Mouse (Mus musculus) heart, adult 18-20 months (tissue): ENCODE measurements around the gene Ccnd3. TPM values are rescaled to one million over a fixed set of nuclear protein-coding genes. Genes with fewer than 3 reads are reported as not detected.
A peak's percentile ranks its signal among the peaks of the same experiment; 100 is the strongest.

Experiments used
- DNase-seq, 2 experiments: peaks; one replicate each; pipeline ENCODE4 v3.0.0; 2021 to 2022; ENCODE audit warnings: mixed read lengths in 1 of 2
- long read RNA-seq, 2 experiments: library from polyadenylated mRNA; stranded (forward); transcript quantifications; one replicate each; pipeline ENCODE4 v2.0.0; 2021
- total RNA-seq, 2 experiments: library from RNA; stranded (reverse); gene quantifications; 2 replicates each; pipeline ENCODE4 v1.2.3; 2021

Ccnd3 gene
- 10 to 100 TPM; 83.3 to 87.1 TPM for total RNA-seq
- long read RNA-seq, experiment 1, transcript Ccnd3-205 (5 exons, 1,977 nt) = major isoform, 72 of 96 reads
- long read RNA-seq, experiment 1, partial matches to known transcripts = 13 of 96 reads
- long read RNA-seq, experiment 1, other reads (novel, unspliced or antisense) = 9 of 96 reads
- long read RNA-seq, experiment 2, transcript Ccnd3-205 (5 exons, 1,977 nt) = major isoform, 39 of 49 reads
- long read RNA-seq, experiment 2, partial matches to known transcripts = 0 of 49 reads
- long read RNA-seq, experiment 2, other reads (novel, unspliced or antisense) = 6 of 49 reads

DNA sequence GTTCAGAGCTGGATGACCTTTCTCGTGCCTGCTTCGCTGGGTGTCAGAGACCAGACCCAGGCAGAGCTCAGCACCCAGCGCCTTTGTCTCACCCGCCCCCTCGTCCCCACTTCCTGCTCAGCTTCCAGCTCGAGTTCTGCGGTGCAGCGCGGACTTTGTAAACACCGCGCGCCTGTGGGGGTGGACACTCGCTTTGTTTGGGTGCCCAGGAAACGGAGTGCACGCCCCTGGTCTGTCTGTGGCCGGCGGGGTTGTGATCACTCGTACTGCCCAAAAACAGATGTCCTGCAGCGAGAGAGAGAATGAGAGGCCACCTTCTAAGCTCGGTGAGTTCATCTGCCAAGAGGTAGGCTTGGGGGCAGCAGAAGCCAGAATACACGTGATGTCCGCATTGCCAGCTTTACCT, at the start of gene Ccnd3:
TSS of gene Ccnd3 (plus strand) at position 111 of the 406 bp plus-strand sequence.
- peak; percentile 89 to 93 for DNase-seq

DNA sequence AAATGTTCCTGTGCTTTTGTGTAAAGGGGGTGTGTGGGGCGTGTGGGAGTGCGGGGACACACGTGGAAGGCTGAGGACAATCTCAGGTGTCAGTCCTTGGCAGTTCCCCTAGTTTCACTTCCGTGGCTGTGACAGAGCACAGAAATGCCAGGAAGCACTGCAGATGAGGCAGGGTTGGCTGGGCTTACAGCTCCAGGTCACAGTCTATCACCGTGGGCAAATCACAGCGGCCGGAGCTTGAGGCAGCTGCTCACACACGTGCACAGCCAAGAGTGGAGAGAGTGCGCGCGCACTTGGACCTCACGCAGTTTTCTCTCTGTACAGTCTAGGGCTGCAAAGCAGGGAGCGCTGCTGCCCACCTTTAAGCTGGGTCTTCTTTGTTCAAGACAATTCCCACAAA, 46.5 kb upstream of the Ccnd3 start:
- DNase-seq = no peak

DNA sequence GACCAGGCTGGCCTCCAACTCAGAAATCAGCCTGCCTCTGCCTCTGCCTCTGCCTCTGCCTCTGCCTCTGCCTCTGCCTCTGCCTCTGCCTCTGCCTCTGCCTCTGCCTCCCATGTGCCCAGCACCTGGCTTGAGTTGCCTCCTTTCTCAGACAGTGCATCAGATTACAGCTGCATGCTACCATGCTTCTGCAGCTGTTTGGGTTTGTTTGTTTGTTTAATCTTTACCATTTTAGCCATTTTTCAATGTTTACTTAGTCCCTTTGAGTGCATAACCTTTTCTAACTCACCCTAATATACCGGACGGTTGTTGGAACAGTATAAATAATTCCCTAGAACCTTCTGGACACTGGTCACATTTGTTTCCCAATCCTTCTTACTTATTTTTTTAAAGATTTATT, 45.9 kb upstream of the Ccnd3 start:
- no peak for DNase-seq

DNA sequence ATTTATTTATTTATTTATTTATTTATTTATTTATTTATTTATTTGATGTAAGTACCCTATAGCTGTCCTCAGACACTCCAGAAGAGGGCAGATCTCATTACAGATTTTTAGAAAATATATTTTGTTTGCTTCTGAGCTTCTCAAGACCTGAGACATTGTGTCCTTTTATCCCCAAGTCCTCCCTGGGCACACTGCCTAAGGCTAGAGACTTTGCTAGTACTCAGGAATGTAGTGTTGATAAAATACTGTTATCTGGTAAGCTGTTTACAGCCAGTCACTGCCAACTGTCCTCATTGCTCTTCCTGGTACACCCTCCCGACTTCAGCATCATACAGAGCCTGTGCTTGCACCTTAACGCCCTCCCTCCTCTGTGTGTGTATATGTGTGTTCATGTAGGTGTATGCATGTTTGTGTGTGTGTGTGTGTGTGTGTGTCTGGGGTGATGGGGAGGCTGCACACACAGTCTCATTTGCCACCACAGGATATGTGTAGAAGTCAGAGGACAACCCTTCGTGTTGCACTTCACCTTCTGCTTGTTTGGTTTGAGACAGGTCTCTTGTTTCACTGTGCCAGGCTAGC, 45.4 kb upstream of the Ccnd3 start:
- no peak for DNase-seq

DNA sequence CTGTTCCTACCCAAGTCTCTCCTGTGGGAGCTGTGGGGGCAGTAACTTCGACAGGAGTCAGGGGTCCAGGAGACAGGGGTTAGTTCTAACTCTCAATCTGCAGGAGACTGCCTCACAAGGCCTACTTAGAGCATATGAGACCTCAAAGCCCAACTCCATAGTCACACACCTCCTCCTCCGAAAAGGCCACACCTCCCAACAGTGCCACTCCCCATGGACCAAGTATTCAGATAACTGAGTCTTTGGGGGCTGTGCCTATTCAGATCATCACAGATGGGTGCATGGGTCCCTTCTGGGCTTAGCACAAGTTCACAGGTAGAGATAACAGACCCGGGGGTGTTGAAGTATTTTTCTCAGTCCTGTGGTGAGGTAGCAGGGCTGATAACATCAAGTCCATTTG, 43.2 kb upstream of the Ccnd3 start:
- no peak for DNase-seq

DNA sequence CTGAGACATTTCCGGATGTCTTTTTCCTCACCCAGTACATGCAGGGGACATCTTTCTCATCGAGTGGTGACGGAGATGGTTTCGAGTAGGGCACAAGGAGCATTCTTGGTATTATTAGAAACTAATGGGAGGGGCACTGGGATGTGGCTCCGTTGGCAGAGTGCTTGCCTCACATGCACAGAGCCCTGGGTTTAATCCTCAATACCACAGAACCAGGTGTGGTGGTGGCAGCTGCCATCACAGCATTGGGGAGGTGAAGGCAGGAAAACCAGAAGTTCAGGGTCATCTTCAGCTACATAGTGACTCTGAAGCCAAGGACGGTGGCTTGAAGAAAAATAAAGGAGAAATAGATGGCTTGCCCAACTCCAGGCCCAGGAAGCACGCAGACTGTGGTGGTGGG, 42.6 kb upstream of the Ccnd3 start:
- no peak for DNase-seq

DNA sequence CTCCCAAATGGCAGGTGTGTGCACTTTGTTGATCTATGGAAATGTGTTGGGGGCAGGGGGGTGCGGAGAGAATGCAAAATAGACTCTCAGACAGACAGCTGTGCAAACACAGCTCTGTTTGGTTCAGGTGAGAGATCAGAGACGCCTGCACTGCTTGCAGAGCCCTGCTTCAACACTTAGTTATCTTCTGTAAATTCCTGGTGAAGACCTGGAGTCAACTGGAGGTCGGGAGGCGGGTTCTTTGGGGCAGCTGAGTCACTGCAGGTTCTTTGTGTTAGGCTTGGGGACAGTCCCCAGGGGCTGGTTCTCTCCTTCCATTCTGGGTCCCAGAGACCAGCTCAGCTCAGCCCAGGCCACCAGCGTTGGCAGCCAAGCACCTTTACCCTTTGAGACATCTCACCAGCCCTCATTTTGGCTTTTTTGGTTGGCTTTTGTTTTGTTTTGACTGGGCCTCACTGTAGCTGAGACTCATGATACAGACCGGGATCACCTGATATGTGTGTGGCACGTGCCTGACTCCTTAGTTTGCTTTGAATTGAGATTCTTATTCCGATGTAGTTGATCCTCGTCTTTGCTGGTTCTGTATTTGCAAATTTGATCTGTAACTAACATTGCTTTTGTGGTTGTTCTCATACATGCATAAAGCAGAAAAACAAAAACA, 42.0 kb upstream of the Ccnd3 start:
- no peak for DNase-seq

DNA sequence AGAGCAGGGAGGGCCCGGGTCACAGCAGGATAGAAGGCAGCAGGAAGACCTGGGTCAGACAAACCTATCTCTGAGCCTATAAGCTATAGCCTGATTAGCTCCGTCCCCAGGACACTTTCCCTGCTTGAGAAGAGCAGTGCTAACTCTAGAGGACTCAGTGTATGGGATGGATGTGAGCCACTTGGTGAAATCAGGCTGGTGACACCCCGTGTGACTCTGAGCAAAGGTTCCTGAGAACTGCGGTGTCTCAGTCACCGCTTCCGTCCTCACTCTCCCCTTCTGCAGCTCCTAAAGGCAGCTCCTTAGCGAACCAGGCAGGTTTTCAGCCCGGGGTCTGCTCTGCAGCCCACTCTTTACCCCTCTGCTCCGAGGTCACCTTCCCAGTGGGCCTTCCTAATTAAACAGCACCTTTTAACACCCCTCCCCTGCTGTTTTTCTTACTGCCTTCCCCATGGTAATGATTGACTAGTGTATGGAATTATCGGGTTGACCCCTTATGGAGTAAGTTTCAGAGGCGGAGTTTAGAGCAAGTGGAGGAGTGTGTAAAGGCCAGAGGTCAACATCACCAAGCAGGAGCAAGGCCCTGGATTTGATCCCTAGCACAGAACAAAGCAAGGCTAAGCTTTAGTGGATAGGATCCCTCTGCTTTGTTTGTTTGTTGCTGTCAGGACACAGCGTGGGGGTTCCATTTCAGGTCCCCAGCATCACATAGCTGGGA, 40.4 kb upstream of the Ccnd3 start:
- DNase-seq = no peak

DNA sequence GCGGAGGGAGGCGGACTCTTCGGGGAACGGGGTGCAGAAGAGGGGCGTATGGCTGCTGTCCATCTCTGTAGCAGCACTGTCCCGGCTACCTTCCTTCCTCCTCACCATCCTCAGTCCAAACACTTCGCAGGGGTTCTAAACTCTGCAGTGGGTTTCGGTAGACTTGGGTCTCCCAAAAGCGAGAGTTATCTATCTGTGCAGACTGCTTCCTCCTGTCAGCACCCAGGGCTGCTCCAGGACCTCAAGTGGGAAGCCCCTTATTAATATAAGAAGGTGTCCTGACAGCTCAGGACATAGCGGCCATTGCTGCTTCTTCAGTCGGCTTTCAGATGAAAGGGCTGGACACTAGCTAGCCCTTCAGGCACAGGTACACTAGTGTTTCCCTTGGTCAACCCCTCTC, 39.8 kb upstream of the Ccnd3 start:
- DNase-seq = no peak

DNA sequence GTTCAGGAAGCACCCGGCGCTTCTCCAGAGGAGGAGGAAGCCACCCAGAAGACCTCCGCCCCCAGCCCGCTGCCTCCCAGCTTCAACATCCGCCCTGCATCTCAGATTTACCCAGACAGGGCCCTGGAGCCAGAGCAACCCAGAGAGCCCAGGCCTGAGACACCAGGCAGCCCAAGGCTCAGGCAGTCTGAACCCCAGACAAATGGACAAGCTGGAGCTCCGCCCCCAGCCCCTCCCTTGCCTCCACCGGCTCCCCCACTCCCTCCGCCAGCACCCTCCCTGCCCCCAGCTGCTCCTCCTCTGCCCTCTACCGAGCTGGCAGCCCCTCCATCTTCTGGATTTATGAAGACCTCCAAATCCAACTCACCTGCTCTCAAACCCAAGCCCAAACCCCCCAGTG, 38.6 kb upstream of the Ccnd3 start:
- no peak for DNase-seq

DNA sequence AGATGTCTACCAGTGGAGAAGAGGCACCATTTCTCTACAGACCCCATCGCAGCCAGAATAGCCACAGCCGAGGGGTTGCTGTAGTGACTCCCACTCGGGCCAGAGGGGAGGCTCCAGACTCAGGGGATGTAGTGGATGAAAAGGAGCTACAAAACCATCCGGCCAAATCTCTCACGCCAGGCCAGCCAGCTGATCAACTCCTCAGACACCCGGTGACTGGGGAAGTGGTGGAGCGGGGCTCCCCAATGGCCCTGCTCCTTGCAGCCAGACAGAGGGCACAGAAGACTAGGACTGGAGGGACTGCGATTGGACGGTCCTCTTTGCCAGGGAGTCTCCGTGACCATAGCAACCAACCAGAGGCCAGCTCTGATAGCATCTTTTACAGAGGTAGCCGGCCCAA, 37.2 kb upstream of the Ccnd3 start:
- no peak for DNase-seq

DNA sequence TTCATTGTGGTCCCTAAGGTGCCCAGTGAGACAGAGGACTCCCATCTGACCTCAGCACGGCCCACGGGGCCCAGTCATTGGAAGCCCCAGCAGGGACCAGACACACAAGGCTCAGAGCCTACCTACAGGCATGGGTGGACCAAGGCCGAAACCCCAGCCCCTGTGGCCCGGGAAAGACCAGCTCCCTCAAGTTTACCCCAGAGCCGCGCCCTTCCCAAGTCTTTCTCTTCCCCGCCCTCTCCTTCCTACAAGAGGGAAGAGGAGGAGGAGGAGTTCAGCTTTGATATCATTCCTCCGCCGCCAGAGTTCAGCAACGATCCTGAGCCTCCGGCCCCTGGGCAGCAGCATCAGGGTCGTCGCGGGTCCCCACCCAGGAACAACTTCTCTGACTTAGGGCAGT, 36.8 kb upstream of the Ccnd3 start:
- DNase-seq = no peak

DNA sequence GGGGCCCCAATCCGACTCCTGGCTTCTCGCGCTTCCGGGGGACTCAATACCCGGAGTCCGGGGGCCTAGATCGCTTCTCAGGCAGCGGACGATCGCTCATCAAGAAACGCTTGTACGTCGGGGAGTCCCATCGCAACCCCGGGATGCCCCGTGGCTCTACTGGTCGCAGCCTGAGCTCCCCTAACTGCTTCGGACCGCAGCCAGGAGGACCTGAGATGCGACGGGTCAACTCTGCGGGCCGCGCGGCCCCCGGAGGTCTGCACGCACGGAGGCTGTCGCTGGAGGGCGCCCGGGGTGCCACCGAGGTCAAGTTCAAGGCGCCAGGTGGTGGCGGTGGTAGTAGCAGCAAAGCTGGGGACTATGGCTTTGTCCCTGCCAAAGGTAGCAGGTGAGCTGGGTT, 36.4 kb upstream of the Ccnd3 start:
- DNase-seq = peak in 1 of 2 experiments; percentile 32

DNA sequence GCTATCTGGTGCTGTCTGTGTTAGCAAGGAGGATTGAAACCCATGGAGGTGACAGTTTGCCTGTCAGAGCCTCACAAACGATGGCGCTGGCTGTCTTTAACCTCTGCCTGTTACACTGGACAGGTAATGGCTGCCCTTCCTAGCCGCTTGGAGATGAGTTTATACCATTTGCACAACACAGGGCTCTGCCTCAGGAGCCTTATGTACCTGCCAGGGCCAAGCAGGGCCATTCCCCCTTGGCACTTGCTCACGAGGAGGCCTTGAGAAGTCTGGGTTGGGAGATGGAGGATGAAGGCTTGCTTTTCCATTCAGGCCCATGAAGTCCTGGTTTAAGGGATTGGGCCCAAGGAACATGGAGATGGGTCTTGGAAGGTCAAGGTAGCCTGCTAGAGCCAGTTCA, 35.2 kb upstream of the Ccnd3 start:
- DNase-seq = no peak

DNA sequence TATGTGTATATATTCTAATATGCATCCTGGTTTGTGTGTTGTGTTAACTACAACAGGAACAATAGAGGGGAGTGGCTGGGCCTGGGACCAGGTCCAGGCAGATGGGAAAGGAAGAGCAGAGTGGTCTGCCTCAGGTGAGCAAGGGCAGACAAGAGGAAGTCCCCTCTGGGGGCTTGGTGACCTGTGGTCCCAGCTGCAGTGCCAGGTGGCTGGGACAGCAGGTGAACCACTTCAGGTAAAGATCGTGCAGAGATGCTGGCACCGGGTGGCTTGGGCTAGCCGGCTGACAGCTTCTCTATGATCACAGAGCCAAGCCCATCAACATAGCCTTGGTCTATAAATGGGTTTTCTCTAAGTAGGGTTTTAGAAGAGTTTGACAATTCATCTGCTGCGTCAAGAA, 34.7 kb upstream of the Ccnd3 start:
- no peak for DNase-seq

DNA sequence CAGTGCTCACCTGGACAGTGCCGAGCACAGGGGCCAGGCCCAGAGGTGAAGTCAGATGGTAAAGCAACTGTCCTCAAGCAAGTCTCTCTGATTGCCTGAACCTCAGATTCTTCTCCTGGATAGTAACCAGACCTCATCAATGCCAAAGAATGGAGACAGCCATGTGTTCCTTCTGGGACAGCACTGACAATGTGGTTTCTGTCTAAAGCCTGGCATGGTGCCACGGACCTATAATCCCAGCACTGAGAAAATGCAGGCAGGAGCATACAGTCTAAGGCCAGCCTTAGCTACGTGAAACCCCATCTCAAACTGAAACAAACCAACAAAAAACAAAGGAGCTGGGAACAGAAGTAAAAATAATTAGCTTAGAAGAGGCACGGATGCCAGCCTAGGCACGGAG, 34.2 kb upstream of the Ccnd3 start:
- no peak for DNase-seq

DNA sequence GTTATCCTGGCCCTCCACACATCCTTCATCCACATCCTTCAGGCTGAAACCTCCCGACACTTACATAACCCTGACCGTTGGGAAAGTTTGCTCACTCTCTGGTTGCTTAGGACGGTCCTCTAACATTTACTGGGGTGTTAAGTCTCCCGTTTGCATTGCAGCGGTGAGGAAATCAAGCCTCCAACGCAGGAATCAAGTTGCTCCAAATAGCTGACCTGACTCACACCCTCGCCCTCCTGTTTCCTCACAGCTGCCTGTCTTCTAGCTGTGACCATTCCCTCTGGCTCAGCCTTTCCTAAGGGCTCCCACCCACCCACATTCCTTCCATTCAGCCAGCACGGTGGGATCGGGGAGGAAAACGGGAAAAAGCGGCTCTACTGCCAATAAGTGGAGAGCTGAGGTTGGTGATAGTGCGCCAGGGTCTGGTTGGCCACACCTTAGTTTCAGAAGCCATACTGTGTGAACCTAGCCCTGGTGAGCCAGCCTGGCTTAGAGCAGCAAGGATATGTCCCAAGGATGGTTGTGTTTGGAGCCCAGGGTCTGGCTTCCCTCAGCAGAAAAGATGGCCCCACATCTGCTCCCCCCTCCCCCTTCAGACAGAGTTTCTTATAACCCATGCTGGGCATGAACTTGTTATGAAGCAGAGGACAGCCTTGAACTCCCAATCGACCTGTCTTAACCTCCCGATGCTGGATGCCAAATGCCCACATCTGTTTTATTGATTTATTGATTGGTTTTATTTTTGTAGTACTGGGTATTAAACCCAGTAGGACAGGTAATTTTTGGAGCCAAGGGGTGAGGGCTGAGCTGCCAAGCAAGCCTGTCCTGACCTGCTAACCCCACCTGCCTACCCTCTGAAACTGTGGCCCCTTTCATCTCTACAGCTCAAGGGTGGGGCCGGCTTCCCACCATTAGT, 32.2 kb upstream of the Ccnd3 start:
- DNase-seq = peak in 1 of 2 experiments; percentile 22

DNA sequence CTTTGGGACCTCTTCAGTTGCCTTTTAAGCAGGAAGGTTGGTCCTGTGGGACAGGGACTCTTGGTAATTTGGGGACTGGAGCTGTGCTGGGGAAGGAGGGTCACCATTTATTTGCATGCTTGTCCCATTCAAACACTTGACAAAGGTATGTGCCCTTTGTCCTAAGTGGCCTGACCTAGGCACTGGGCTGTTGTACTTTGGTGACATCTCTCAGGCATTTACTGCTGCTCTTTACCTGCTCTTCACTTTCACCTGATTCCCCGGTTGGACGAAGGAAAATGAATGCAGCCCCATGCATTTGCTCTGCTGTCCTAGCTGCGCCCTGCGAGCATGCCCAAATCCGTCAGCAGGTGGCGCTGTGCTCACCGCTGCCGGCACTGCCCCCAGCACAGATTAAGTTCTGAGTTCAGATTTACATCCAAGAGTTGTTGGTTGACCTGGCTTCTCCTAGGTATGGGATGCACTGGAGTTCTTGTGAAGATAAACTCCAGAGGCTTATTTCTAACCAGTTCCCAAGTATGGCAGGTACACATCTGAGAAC, 31.3 kb upstream of the Ccnd3 start:
- peak; percentile 38 to 73 for DNase-seq

DNA sequence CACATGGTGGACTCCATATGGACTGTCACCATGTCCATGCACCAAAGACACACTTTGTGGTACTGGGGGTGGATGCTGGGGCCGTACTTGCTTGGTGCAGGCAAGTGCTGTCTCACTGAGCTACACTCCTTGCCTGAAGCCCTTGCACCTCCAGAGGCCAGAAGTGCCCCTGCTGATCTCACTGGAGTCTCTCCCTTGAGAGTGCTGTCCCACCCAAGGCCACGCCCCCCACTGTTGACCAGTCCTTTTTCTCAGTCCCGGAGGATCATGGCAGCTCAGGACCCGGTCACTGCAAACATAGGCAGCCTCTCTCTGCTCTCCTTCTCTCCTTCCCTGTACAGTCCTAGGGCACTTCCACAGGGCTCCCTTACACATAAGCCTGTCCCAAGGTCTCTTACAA, 30.6 kb upstream of the Ccnd3 start:
- no peak for DNase-seq

DNA sequence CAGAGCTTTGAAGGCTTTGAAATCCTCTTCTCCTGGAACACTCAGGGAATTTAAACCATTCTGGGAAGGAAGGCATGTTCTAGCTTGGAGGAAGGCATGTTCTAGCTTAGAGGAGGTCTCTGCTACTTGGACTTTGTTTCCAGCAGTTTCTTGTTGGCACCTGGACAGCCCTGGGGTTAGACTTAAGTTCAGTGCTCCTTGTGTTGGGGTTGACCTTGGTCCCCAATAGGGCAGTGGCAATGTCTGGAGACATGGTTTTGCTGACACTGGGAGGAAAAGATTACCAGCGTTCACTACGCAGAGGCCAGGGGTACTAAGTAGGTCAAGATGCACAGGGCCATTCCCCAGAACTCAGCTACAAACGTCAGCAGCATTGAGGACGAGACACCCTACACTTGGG, 29.7 kb upstream of the Ccnd3 start:
- DNase-seq = no peak

DNA sequence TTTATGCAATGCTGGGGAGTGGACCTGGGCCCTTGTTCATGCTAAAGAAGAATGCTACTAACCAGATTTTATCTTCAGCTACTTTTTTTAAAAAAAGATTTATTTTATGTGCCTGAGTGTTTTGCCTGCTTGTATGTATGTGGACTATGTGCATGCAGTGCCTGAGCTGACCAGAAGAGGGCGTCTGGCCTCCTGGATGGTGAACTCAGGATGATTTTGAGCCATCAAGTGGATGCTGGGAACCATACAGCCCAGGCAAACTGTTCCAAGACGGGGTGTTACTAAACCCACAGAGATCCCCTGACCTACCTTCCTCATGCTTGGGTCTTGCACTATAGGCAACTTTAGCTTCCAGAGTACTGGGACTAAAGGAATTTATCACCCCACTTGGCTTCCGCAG, 29.1 kb upstream of the Ccnd3 start:
- DNase-seq = no peak

DNA sequence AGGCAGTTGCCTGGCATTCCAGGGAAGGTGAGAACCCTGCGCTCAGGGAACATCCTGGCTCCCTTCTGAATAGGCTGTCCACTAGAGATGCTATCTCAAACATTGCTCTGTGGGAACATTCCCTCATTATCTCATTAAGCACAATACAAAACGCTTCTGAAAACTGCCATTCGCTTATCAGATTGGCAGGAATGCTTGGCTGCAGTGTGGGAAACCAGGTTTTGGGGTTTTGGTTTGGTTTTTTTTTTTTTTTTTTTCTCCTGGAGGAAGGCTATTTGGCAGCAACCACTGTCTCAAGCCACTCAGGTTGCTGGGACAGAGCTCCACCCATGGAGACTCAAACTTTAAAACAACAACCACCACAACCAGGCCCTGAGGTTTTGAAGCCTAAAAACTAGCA, 25.0 kb upstream of the Ccnd3 start:
- DNase-seq = no peak
